Mouse (Mus musculus): ENCODE measurements around the gene Hspa1l.
A peak's percentile ranks its signal among the peaks of the same experiment; 100 is the strongest.
"Not testable (repeated sequence)": the region's sequence is repeated elsewhere in the genome, so short reads cannot be mapped to it uniquely, and the experiment has no call there.

Hspa1l gene

GRCm38 (mm10) chr17:34951636-34952377, 20.7 kb upstream of the Hspa1l start:
- DNase-seq: peak in 1 of 2 experiments; percentile 74

GRCm38 (mm10) chr17:34952378-34953040, 20.0 kb upstream of the Hspa1l start:
- peak in 1 of 2 experiments; percentile 79 for DNase-seq

GRCm38 (mm10) chr17:34953258-34953657, 19.2 kb upstream of the Hspa1l start:
- no peak for DNase-seq

- no peak for DNase-seq
Measured at GRCm38 (mm10) chr17:34953904-34954303, 18.6 kb upstream of the Hspa1l start.

- no peak for DNase-seq
Measured at GRCm38 (mm10) chr17:34954831-34955230, 17.7 kb upstream of the Hspa1l start.

GRCm38 (mm10) chr17:34955884-34956283, 16.6 kb upstream of the Hspa1l start:
- no peak for DNase-seq

- no peak for DNase-seq
Measured at GRCm38 (mm10) chr17:34956340-34956739, 16.2 kb upstream of the Hspa1l start.

GRCm38 (mm10) chr17:34957291-34957690, 15.2 kb upstream of the Hspa1l start:
- DNase-seq: not testable (repeated sequence)

- not testable (repeated sequence) for DNase-seq
Measured at GRCm38 (mm10) chr17:34957966-34958365, 14.5 kb upstream of the Hspa1l start.

GRCm38 (mm10) chr17:34958734-34959129, 13.8 kb upstream of the Hspa1l start:
- DNase-seq: not testable (repeated sequence)

GRCm38 (mm10) chr17:34959130-34959778, 13.2 kb upstream of the Hspa1l start, which contains the start of gene Hspa1b:
Hspa1b (minus strand) TSS chr17:34959238.
- DNase-seq: peak; percentile 79 to 80

GRCm38 (mm10) chr17:34959881-34960515, 12.5 kb upstream of the Hspa1l start:
- no peak for DNase-seq

- DNase-seq: no peak
Measured at GRCm38 (mm10) chr17:34960702-34961493, 11.6 kb upstream of the Hspa1l start.

- no peak for DNase-seq
Measured at GRCm38 (mm10) chr17:34962125-34962524, 10.4 kb upstream of the Hspa1l start.

GRCm38 (mm10) chr17:34962841-34963240, 9.7 kb upstream of the Hspa1l start:
- no peak for DNase-seq

GRCm38 (mm10) chr17:34964640-34965049, 7.9 kb upstream of the Hspa1l start:
- DNase-seq: no peak

GRCm38 (mm10) chr17:34965627-34966026, 6.9 kb upstream of the Hspa1l start:
- DNase-seq: no peak

- not testable (repeated sequence) for DNase-seq
Measured at GRCm38 (mm10) chr17:34969822-34970221, 2.7 kb upstream of the Hspa1l start, which contains the start of gene Gm20481. Gm20481 (plus strand) TSS chr17:34969912.

GRCm38 (mm10) chr17:34970850-34971249, 1.7 kb upstream of the Hspa1l start:
- not testable (repeated sequence) for DNase-seq

GRCm38 (mm10) chr17:34971694-34972068, 822 bp upstream of the Hspa1l start:
- DNase-seq: not testable (repeated sequence)

- no peak for DNase-seq
Measured at GRCm38 (mm10) chr17:34975581-34976492, 3.3 kb downstream of the Hspa1l start.
